Mouse (Mus musculus) heart, adult 2 months (tissue): ENCODE data around the gene Cdk10. TPM values are rescaled to one million over a fixed set of nuclear protein-coding genes. Genes with fewer than 3 reads are reported as not detected.
A peak's percentile ranks its signal among the peaks of the same experiment; 100 is the strongest.
"Not testable (repeated sequence)": the region's sequence is repeated elsewhere in the genome, so short reads cannot be mapped to it uniquely, and the experiment has no call there.

Source experiments
- DNase-seq, 2 experiments: peaks; one replicate each; pipeline ENCODE4 v3.0.0; 2021
- H3K27ac ChIP-seq: fragments of 200-600 bp; 2 replicates; pipeline ENCODE4 v1.8.1; 2022
- H3K27me3 ChIP-seq: fragments of 200-500 bp; 2 replicates; pipeline ENCODE4 v1.6.1; 2012; ENCODE audit warnings: mild to moderate bottlenecking, low read length, inconsistent platforms, mixed read lengths; ENCODE audit not compliant: control insufficient read depth, insufficient read depth
- H3K36me3 ChIP-seq: fragments of 200-500 bp; 2 replicates; pipeline ENCODE4 v1.6.1; 2012; ENCODE audit warnings: low read length, inconsistent platforms; ENCODE audit not compliant: control insufficient read depth, insufficient read depth
- H3K4me1 ChIP-seq: fragments of 200-500 bp; 2 replicates; pipeline ENCODE4 v1.6.1; 2011; ENCODE audit warnings: low read length; ENCODE audit not compliant: control insufficient read depth, insufficient read depth
- H3K4me3 ChIP-seq: fragments of 200-600 bp; 2 replicates; pipeline ENCODE4 v1.8.1; 2022
- H3K79me2 ChIP-seq: fragments of 200-500 bp; replicated peaks from 2 replicates; pipeline ENCODE4 v1.6.1; 2012; ENCODE audit warnings: mild to moderate bottlenecking, inconsistent platforms, low read length, moderate library complexity, mixed read lengths; ENCODE audit not compliant: control insufficient read depth, insufficient read depth
- H3K9ac ChIP-seq: fragments of 200-500 bp; 2 replicates; pipeline ENCODE4 v1.6.1; 2012; ENCODE audit warnings: low read depth, mild to moderate bottlenecking, control low read depth, inconsistent platforms, low read length, mixed read lengths
- CTCF ChIP-seq: fragments of 200-600 bp; IDR thresholded peaks from 2 replicates; pipeline ENCODE4 v1.8.1; 2022; ENCODE audit warnings: antibody characterized with exemption, mild to moderate bottlenecking, moderate library complexity
- EP300 ChIP-seq: fragments of 200-500 bp; IDR thresholded peaks from 2 replicates; pipeline ENCODE4 v1.6.1; 2011; ENCODE audit warnings: low read depth, low read length, control low read depth; ENCODE audit not compliant: insufficient read depth
- POLR2A ChIP-seq: fragments of 200-500 bp; IDR thresholded peaks from 2 replicates; pipeline ENCODE4 v1.6.1; 2011; ENCODE audit warnings: mild to moderate bottlenecking, low read depth, low read length, control low read depth; ENCODE audit not compliant: insufficient read depth
- WGBS: fragments of 180-500 bp; shearing (Covaris S2); methylation state at CpG from one replicate; pipeline ENCODE4 v1.1.7; 2018; 5-methylcytosine and 5-hydroxymethylcytosine counted together
- intact Hi-C: fragments of 180-260 bp; cut with DNase I; formaldehyde crosslinking; loops from one replicate; pipeline ENCODE4 v1.15.1; 2025
- polyA plus RNA-seq: library from polyadenylated mRNA; depleted of rRNA; stranded (reverse); fragments of >200 nt; gene quantifications from 2 replicates; pipeline ENCODE4 v1.2.3, GENCODE M21; 2012
- total RNA-seq, 2 experiments: library from RNA; stranded (reverse); gene quantifications; 2 replicates each; pipeline ENCODE4 v1.2.3; 2021

The Cdk10 gene
- total and polyA plus RNA-seq, 3 experiments = 18.4 to 32.4 (median 22.9) TPM

GRCm38 (mm10) chr8:123253451-123254098 lies 28.9 kb downstream of the Cdk10 start:
- H3K36me3 ChIP-seq = no peaks in the 10 kb centered on the region
- DNase-seq = no peak
- peak overlapping the region; percentile 85 for H3K4me3 ChIP-seq
- TF ChIP-seq CTCF = no peak
- TF ChIP-seq POLR2A = peak; percentile 31; the same call in 1 of the 2 replicates
- H3K27me3 ChIP-seq = no peaks in the 10 kb centered on the region
- WGBS = under 1% methylated on average over 40 of the region's 40 CpGs
- intact Hi-C loops = loop anchor here (2.0 to 5.0 kb wide), 3 partner anchors 41 to 119 kb away; partner anchors contain the start of genes Chmp1a, Fanca, Spata33 and Tcf25
- H3K79me2 ChIP-seq = no peaks in the 10 kb centered on the region
- H3K27ac ChIP-seq = peak overlapping the region; percentile 95
- peak overlapping the region; percentile 98 for H3K9ac ChIP-seq
- H3K4me1 ChIP-seq = peaks cover 3% of the 10 kb centered on the region

- intact Hi-C loops = loop anchor here (2.0 to 5.0 kb wide), 3 partner anchors 41 to 118 kb away; partner anchors contain the start of genes Chmp1a, Fanca, Spata33 and Tcf25
- DNase-seq = peak; percentile 90 to 92
- under 1% methylated on average over 94 of the region's 99 CpGs for WGBS
- peak within 1 kb of the TSS; percentile 95 for H3K27ac ChIP-seq
- H3K9ac ChIP-seq = peak within 1 kb of the TSS; percentile 98
- no peaks in the 10 kb centered on the region for H3K79me2 ChIP-seq
- H3K4me3 ChIP-seq = peak within 1 kb of the TSS; percentile 85
- peaks cover 3% of the 10 kb centered on the region for H3K4me1 ChIP-seq
- no peaks in the 10 kb centered on the region for H3K27me3 ChIP-seq
- no peaks in the 10 kb centered on the region for H3K36me3 ChIP-seq
- TF ChIP-seq EP300 (no peak), POLR2A (peak; percentile 63)
These were observed 29.6 kb downstream of the Cdk10 start, which contains the start of the genes Zfp276 and Vps9d1 for GRCm38 (mm10) chr8:123254099-123254885. Zfp276 (plus strand) TSS chr8:123254195. Vps9d1 (minus strand) TSS chr8:123254348.

GRCm38 (mm10) chr8:123255170-123255569 lies 30.5 kb downstream of the Cdk10 start:
- no peaks in the 10 kb centered on the region for H3K27me3 ChIP-seq
- no peaks in the 10 kb centered on the region for H3K36me3 ChIP-seq
- 54% methylated on average over 6 of the region's 6 CpGs for WGBS
- no peak for DNase-seq
- H3K27ac ChIP-seq = no peak overlapping the region; the same call in 1 of the 2 replicates
- peak overlapping the region; percentile 95 for H3K9ac ChIP-seq
- H3K79me2 ChIP-seq = no peaks in the 10 kb centered on the region
- H3K4me1 ChIP-seq = peaks cover 3% of the 10 kb centered on the region
- intact Hi-C loops = loop anchor here (2.0 kb wide), 2 partner anchors 42 to 64 kb away; partner anchors contain the start of genes Chmp1a, Fanca and Spata33
- peak overlapping the region; percentile 85 for H3K4me3 ChIP-seq
- TF ChIP-seq POLR2A (no peak), EP300 (no peak), CTCF (peak; percentile 22; the same call in 1 of the 2 replicates)

GRCm38 (mm10) chr8:123257114-123257513 lies 32.5 kb downstream of the Cdk10 start:
- H3K27ac ChIP-seq = no peak overlapping the region
- no peaks in the 10 kb centered on the region for H3K36me3 ChIP-seq
- no peaks in the 10 kb centered on the region for H3K79me2 ChIP-seq
- no peak overlapping the region for H3K4me3 ChIP-seq
- no peak for DNase-seq
- intact Hi-C loops = no loop called here
- TF ChIP-seq POLR2A (no peak), EP300 (no peak)
- no peaks in the 10 kb centered on the region for H3K27me3 ChIP-seq
- peaks cover 3% of the 10 kb centered on the region for H3K4me1 ChIP-seq
- 81% methylated on average over 3 of the region's 3 CpGs for WGBS
- no peak overlapping the region for H3K9ac ChIP-seq

GRCm38 (mm10) chr8:123257593-123257992 lies 33.0 kb downstream of the Cdk10 start:
- H3K79me2 ChIP-seq, H3K4me1 ChIP-seq, DNase-seq, H3K9ac ChIP-seq, H3K4me3 ChIP-seq, intact Hi-C loops, H3K36me3 ChIP-seq, H3K27ac ChIP-seq, H3K27me3 ChIP-seq: not testable (repeated sequence)
- WGBS = 88% methylated on average over 8 of the region's 8 CpGs
